Mouse (Mus musculus) urinary bladder, adult 2 months (tissue): Measurements from ENCODE around the gene Rspry1. TPM values are rescaled to one million over a fixed set of nuclear protein-coding genes. Genes with fewer than 3 reads are reported as not detected.

Experiments used
- DNase-seq: peaks from one replicate; pipeline ENCODE4 v3.0.0; 2022; ENCODE audit warnings: low spot score
- polyA plus RNA-seq: library from polyadenylated mRNA; depleted of rRNA; stranded (reverse); fragments of >200 nt; gene quantifications from 2 replicates; pipeline ENCODE4 v1.2.3, GENCODE M21; 2012

Gene Rspry1
- polyA plus RNA-seq, 1 experiment, result 11.4 TPM

- no peak for DNase-seq
These were observed 864 bp downstream of the Rspry1 start for GRCm38 (mm10) chr8:94602471-94603131.

- no peak for DNase-seq
These were observed 2.3 kb downstream of the Rspry1 start for GRCm38 (mm10) chr8:94604030-94604429.

- DNase-seq, result no peak
These were observed 5.3 kb downstream of the Rspry1 start for GRCm38 (mm10) chr8:94607064-94607463.

GRCm38 (mm10) chr8:94624885-94625284 lies 23.1 kb downstream of the Rspry1 start:
- no peak for DNase-seq

- no peak for DNase-seq
These were observed 31.9 kb downstream of the Rspry1 start for GRCm38 (mm10) chr8:94633564-94634194.

GRCm38 (mm10) chr8:94634211-94634610 lies 32.5 kb downstream of the Rspry1 start:
- DNase-seq, result no peak

- no peak for DNase-seq
These were observed 39.4 kb downstream of the Rspry1 start for GRCm38 (mm10) chr8:94641183-94641582.

GRCm38 (mm10) chr8:94641938-94642337 lies 40.2 kb downstream of the Rspry1 start:
- no peak for DNase-seq

GRCm38 (mm10) chr8:94645202-94645601 lies 43.5 kb downstream of the Rspry1 start:
- no peak for DNase-seq

GRCm38 (mm10) chr8:94646165-94646564 lies 44.4 kb downstream of the Rspry1 start:
- no peak for DNase-seq

GRCm38 (mm10) chr8:94649496-94649895 lies 47.8 kb downstream of the Rspry1 start:
- no peak for DNase-seq

- DNase-seq, result no peak
These were observed 51.2 kb downstream of the Rspry1 start for GRCm38 (mm10) chr8:94652951-94653350.

- no peak for DNase-seq
These were observed 53.3 kb downstream of the Rspry1 start for GRCm38 (mm10) chr8:94654994-94655393.

GRCm38 (mm10) chr8:94658031-94658430 lies 56.3 kb downstream of the Rspry1 start:
- DNase-seq, result no peak

- no peak for DNase-seq
These were observed 58.7 kb downstream of the Rspry1 start for GRCm38 (mm10) chr8:94660418-94660817.

- DNase-seq, result no peak
These were observed 63.0 kb downstream of the Rspry1 start for GRCm38 (mm10) chr8:94664722-94665121.

- DNase-seq, result peak; percentile 78
These were observed 64.9 kb downstream of the Rspry1 start, which contains the start of gene Arl2bp for GRCm38 (mm10) chr8:94666456-94667308. Gene Arl2bp (plus strand): TSS chr8:94666600.

GRCm38 (mm10) chr8:94674384-94674783 lies 72.6 kb downstream of the Rspry1 start:
- no peak for DNase-seq

- no peak for DNase-seq
These were observed 74.2 kb downstream of the Rspry1 start for GRCm38 (mm10) chr8:94675923-94676322.

- no peak for DNase-seq
These were observed 76.8 kb downstream of the Rspry1 start for GRCm38 (mm10) chr8:94678582-94678981.

GRCm38 (mm10) chr8:94680414-94680813 lies 78.7 kb downstream of the Rspry1 start:
- no peak for DNase-seq

- DNase-seq, result no peak
These were observed 81.2 kb downstream of the Rspry1 start for GRCm38 (mm10) chr8:94682732-94683524.
